Mouse (Mus musculus) ES-Bruce4 (cell line): ENCODE results near the gene Znrd1as.

ENCODE experiments used
- CTCF ChIP-seq: IDR thresholded peaks from one replicate; pipeline ENCODE4 v1.8.1; 2011; ENCODE audit warnings: low read depth, low read length
- EP300 ChIP-seq: IDR thresholded peaks from 2 replicates; pipeline ENCODE4 v1.6.1; 2011; ENCODE audit warnings: low read depth, low read length; ENCODE audit not compliant: insufficient read depth
- POLR2A ChIP-seq: IDR thresholded peaks from one replicate; pipeline ENCODE4 v1.8.1; 2011; ENCODE audit warnings: low read length; ENCODE audit not compliant: insufficient read depth

DNA sequence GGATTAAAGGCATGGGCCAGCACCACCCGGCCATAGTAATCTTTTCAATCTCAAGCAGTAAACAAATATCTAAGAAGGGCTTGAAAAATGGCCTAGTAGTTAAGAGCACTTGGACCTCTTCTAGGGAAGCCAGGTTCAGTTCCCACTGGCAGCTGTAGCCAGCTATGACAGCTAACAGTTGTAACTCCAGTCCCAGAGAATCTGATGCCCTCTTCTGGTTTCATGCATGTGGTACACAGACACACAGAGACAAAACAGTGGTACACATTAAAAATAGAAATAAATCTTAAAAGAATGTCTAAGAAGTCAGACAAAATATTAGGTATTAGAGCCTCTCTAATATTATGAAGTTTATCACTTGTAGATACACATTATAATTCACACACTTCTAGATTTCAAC lies 2.7 kb downstream of the Znrd1as start:
- TF ChIP-seq POLR2A (no peak), CTCF (no peak), EP300 (no peak)
